Mouse (Mus musculus) v-Abl transformed pro-B cells (cell line): ENCODE results near the gene Srprb.

Experiments
- in situ Hi-C, 2 experiments: fragments of 400-800 bp; cut with MboI; formaldehyde crosslinking; loops; one replicate each; pipeline ENCODE4 v1.15.1; 2025; ENCODE audit not compliant: unreplicated experiment in 2 of 2

Gene Srprb

DNA sequence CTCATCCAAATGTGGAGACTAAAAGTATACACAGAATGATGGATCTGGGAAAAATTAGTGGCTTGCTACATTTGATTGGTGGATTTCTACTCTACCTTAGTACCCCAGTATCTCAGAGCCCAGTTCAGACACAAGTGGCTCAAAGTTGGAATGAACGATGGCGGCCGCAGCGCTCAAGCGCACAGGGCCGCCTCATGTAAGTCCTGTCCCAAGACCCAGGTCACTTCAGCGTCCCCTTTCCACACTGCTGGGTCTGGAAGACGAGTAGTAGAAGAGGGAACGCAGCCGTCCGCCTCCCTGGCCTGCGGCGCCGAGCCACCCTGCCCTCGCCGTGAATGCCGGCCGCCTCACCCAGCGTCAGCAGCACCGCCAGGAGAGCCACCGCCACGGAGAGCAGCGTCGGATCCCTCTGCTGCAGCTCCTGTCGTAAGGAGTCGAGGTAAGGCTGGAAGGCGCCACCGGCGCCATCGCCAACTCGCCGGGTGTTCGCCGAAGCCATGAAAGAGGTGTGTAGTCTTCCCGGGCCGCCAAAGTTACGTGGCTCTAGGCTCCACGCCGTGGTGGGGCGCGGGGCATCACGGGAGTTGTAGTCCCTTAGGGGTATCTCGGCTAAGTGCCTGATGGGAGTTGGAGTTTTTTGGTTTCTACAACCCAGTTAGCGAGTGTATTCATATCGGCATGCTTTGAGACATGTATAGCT, at the start of gene Srprb:
TSS of gene Srprb (minus strand) at position 577 of the 700 bp plus-strand sequence.
- in situ Hi-C loops: loop anchor here in 1 of 2 experiments (25.0 kb wide), 1 partner anchor 564 kb away; the partner anchor contains the start of genes Anapc13 and Cep63

- in situ Hi-C loops: no loop called here
Observed at GRCm38 (mm10) chr9:103248618-103249017, 46.7 kb upstream of the Srprb start.

GRCm38 (mm10) chr9:103246526-103247168, 44.7 kb upstream of the Srprb start:
- in situ Hi-C loops: no loop called here

DNA sequence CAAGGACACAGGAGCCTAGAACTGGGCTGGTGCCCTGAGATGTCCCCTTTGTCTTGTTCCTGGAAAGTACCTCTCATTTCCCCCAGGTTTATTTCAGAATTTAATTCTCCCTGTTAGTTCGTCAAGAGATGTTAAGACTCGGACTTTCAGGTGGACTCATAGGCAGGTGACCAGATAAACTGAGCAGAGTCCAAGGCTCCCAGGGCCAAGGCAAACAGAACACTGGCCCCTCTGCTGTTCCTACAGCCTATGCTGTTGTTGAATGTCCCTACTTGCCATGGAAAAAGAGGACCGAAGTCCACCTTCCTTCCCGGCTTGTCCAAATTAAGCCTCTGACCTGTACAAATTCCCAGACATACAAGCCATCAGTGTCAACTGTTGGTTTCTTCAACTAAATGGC, 41.7 kb upstream of the Srprb start:
- in situ Hi-C loops: no loop called here

DNA sequence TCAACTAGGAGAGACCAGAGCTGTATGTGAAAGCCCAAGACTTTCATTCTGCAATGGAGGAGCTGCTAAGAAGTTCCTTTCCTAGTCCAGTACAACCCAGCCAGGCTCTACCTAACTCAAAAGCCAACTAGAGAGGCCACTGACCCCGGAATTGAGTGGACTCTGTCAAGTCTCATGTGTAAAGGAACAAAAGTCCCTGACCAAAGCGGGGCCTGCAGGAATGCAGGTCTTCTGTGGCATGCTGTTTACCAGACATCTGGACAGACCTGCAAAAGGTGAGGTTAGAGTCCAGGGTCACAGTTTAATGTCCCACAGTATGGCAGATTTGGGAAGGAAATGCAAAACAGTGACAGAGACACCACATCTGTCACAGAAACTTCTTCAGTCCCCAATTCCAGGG, 39.3 kb upstream of the Srprb start:
- in situ Hi-C loops: no loop called here

DNA sequence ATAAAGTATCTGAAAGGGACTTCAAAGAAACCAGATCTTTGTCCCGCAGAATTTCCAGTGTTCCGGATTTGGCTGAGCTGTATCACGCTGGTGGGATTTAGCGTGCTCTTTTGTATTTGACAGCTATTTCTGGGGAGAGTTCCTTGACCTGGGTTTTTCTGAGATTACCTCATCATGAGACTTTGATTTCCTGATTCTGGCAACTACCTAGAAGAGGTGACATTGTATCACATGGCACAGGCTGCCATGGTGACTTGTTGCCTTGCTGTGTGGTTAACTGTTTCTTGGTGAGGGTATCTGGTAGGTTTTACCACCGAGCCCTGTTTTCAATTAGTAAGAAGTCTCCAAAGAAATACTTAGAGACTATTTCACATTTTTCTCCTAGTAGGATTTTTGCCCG, 37.5 kb upstream of the Srprb start:
- in situ Hi-C loops: loop anchor here in 1 of 2 experiments (10.0 kb wide), 1 partner anchor 45 kb away; no protein-coding TSS in a partner anchor

DNA sequence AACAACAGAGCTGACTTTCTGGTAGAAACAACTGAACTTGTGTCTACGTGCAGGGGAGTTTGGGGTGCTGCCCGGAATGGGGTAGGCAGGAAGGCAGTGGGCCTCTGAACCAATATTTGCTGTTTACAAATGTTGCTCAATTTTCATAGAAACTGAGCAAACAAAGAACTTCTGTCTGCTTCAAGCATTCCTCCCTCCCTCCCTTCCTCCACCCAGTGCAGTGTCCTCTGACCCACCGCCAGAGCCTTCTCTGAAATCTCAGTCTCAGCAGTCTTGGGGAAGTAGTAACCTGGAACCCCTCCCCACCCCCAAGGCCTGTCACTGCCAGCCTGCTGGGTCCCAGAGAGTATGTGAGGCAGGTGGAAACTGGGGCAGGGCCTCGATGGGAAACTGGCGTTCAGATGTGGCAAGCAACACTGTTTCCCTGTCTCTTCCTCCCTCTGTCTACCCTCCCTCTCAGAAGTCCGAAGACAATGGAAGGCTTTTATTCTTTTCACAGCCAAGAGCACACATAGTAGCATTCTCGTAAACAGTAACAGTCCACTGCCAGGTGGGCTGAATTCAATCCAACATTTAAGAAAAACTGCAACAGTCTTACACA, 32.7 kb upstream of the Srprb start:
- in situ Hi-C loops: loop anchor here in 1 of 2 experiments (10.0 kb wide), 1 partner anchor 50 kb away; no protein-coding TSS in a partner anchor

DNA sequence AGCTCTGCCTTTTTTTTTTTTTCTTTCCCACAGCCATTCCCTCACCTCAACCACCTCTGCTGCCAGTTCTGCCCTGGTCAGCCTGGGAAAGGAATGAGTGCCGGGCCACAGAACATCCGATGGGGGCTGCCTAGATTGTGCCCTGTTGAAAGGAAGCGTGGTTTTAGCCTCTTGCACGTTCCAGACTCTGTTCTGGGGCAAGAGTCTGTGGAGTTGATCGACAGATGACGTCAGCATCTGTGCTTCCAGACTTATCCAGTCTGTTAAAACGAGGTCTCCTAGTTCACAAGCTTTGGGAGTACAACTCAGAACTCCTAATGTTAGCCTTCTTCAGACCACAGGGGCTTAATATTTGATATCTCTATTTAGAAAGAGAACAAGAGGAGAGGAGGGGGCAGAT, 32.1 kb upstream of the Srprb start:
- in situ Hi-C loops: loop anchor here in 1 of 2 experiments (10.0 kb wide), 1 partner anchor 51 kb away; no protein-coding TSS in a partner anchor

- in situ Hi-C loops: loop anchor here in 1 of 2 experiments (10.0 kb wide), 1 partner anchor 52 kb away; no protein-coding TSS in a partner anchor
Observed at GRCm38 (mm10) chr9:103233006-103233395, 31.1 kb upstream of the Srprb start.

DNA sequence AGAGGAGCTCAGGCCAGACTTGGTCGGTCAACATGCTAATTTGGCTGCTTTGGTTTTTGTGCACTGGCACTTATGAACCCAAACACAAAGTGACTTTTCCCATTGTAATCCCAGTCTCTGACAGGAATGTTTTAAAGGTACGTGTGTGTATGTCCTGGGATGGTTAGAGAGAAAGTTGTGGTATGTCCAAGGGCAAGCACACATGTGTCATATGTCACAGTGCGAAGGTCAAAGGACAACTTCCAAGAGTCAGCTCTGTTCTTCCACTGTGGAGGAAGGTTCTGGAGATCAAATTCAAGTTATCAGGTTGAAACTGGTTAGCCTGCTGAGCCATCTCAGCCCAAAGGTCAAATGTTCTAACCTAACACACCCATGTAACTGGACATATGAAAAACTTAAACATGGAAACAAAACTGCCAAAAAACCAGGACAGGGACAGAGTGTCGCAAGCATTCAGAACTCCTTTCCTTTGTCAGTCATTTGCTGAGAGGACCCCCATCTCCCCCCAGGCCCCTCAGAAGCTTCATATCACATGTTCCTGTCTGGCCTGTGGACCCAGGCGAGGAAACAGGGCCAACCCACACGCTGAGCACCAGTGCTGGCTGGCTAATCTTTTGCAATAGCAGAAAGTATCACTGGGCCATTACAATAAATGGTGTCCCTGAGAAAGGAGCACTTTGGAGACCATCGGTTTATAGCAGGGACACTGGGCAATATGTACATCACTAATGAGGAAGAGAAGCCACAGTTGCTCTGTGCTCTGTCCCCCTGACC, 30.5 kb upstream of the Srprb start:
- in situ Hi-C loops: loop anchor here in 1 of 2 experiments (10.0 kb wide), 1 partner anchor 52 kb away; no protein-coding TSS in a partner anchor

DNA sequence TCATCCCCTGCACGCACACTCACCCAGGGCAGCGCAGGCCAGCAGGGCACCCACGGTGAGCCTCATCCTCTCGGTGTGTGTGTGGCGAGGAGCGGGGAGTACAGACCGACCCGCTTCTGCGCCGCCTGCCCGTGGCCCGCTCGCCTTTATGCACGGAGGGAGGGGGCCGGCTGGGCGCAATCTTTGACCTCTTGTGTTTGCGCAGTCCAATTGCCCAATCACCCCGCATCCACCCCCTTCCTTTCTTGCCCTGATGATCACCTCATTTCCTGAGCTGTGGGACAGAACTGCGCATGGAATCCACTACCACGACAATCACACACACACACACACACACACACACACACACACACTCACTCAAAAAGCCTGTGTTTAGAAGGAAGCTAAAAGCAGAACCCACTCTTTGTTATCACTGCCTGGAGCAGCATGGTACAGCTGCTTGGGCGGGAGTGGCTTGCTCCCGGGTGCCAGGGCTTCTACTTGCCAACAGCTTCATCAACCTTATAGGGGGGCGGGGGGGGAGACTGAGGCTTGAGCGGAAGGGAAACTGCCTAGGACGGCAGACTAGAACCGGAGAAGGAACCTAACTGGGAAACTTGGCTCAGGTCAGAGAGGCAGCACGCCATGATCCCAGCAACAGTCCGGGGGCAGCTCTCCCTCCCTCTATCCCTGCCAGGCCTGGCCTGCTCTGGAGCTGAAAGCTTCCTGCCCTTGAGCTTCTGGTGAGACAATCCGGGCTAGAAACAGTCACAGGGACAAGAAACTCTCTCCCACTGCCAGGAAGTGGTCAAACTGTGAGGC, 28.4 kb upstream of the Srprb start, which contains the start of the genes Gm20425 and Trf:
TSS of gene Gm20425 (minus strand) at position 157 of the 801 bp plus-strand sequence.
TSS of gene Trf (minus strand) at position 294 of the 801 bp plus-strand sequence.
- in situ Hi-C loops: loop anchor here in 1 of 2 experiments (10.0 kb wide), 1 partner anchor 54 kb away; no protein-coding TSS in a partner anchor

GRCm38 (mm10) chr9:103229037-103229867, 27.3 kb upstream of the Srprb start:
- in situ Hi-C loops: loop anchor here (5.0 to 10.0 kb wide), 6 partner anchors 63 to 768 kb away; partner anchors contain the start of gene Bfsp2 (in 1 of the 2)

DNA sequence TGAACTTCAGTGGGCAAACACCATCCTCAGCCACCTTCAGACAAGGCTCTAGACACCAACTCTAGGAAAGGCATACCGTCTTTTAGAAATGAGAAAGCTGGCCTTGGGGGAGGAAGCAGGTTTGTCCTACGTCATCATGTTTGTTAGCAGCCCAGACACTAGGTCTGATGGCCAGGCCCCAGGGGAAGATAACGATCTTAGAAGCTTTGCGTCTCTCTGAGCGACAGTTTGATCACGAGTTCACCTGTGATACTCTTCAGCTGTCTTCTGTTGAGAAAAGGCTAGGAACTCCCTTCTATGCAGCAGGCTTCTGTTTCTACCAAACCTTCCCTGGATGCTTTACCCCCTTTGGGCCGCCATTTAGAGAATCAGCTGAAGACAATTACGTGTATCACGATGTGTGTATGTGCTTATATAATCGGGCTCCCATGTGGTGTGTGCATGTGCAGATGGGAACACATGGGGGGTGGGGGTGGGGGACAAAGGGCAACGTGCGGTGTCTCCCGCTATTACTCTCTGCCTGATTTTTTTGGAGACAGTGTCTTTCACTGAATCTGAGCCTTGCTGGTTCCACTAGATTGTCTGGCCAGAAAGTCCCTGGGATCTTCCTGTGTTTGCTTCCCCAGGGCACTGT, 26.6 kb upstream of the Srprb start:
- in situ Hi-C loops: loop anchor here (5.0 to 10.0 kb wide), 6 partner anchors 64 to 769 kb away; partner anchors contain the start of gene Bfsp2 (in 1 of the 2)

GRCm38 (mm10) chr9:103227760-103228159, 25.8 kb upstream of the Srprb start:
- in situ Hi-C loops: loop anchor here (5.0 to 10.0 kb wide), 6 partner anchors 65 to 770 kb away; partner anchors contain the start of gene Bfsp2 (in 1 of the 2)

DNA sequence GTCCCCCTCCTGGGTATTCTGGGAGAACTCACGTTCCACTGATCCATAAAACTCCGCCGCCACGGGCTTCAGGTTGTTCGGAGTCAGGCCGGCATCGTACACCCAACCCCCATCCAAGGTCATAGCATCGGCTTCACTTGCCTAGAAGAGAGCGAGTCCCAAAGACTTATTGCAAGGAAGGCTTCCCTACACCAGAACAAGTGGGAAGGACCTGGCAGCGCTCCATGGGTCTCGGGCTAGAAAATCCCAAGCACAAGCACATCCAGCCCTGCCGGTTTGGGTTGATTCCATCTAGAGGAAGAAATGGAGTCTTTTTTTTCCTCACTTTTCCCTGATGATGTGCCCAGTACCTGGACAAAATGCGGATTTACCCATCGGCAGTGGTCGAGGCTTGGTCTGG, 24.9 kb upstream of the Srprb start:
- in situ Hi-C loops: loop anchor here (5.0 to 10.0 kb wide), 6 partner anchors 65 to 770 kb away; partner anchors contain the start of gene Bfsp2 (in 1 of the 2)

GRCm38 (mm10) chr9:103225464-103225863, 23.5 kb upstream of the Srprb start:
- in situ Hi-C loops: loop anchor here (5.0 to 10.0 kb wide), 6 partner anchors 67 to 772 kb away; partner anchors contain the start of gene Bfsp2 (in 1 of the 2)

- in situ Hi-C loops: loop anchor here (5.0 to 25.0 kb wide), 7 partner anchors 68 to 773 kb away; partner anchors contain the start of genes Anapc13 (in 1 of the 2), Bfsp2 (in 1 of the 2) and Cep63 (in 1 of the 2)
Observed at GRCm38 (mm10) chr9:103224721-103225120, 22.8 kb upstream of the Srprb start.
